8 mouse cellular contexts compared by ENCODE assay signal in the genomic region with DNA sequence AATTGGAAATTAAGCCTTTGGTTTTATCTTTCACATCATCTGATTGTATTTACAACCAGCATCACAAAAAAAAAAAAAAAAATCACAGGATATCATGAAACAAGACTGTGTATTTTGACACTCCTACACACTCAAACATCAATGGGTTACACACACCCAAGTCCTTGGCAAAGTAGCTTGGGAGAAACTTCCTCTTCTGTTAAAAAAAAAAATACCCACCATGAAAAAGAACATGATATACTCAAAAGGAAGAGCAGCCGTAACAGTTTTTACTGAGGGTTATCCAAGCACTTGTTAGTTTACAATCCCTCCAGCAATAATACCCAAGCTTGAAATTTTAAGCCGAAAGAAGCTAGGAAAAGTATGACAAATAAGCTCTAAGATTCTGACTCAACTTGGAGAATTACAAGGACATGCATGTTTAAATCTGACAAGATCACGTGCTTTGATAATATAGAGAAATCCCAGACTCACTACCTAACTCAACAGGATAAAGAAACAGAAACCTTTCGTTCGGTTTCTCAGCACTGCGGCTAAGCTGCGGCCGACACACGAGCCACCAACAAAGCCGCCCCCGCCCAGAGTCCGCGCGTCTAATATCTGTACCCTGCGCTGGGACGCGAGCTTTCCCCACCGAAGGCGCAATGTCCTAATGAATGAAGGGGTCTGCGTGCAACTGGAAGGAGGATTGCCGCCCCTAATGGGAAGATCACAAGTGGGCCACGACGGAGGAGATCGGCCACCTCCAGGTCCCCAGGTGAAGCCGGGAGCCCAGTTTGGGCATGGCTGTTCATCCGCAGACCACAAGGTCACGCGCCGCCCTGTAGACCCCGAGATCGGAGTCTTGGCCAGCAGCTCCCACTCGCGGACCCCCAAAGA. TPM values are rescaled to one million over a fixed set of nuclear protein-coding genes. Genes with fewer than 3 reads are reported as not detected.
DNase-seq lines count a peak whose midpoint lies in the region; ATAC-seq and TF ChIP-seq lines count a peak whose summit lies in the region.
"Had no signal": no experiment of that assay in that cellular context is flagged by ENCODE, and none has a peak within 500 bp of the region (broad histone marks: within the 10 kb centered on the region; RNA-seq: fewer than 3 reads in every experiment).

No protein-coding gene starts in this region.

- no peaks in the 10 kb centered on the region for H3K27me3 ChIP-seq in lung, embryonic 14.5 days (ENCODE audit: insufficient read depth, low read length)
- H3K27me3 ChIP-seq in Patski, result no peaks in the 10 kb centered on the region
- H3K27me3 ChIP-seq in limb, embryonic 12.5 days, result no peaks in the 10 kb centered on the region
- no peaks in the 10 kb centered on the region for H3K27me3 ChIP-seq in neural tube, embryonic 14.5 days (ENCODE audit: control insufficient read depth, insufficient read depth, low read length)

- no peaks in the 10 kb centered on the region for H3K9me3 ChIP-seq in lung, embryonic 14.5 days (ENCODE audit: low read depth, low read length)
- no peaks in the 10 kb centered on the region for H3K9me3 ChIP-seq in limb, embryonic 12.5 days
- no peaks in the 10 kb centered on the region for H3K9me3 ChIP-seq in neural tube, embryonic 14.5 days (ENCODE audit: control insufficient read depth, low read length)

- CTCF ChIA-PET in Patski (lab: Charles Lee), result interaction anchor here (1.2 kb wide), 1 partner anchor 12 kb away, joined by 4 read pairs; no protein-coding TSS in a partner anchor

- TF ChIP-seq CTCF in lung, embryonic 14.5 days (IDR thresholded peaks at IDR 0.05; ENCODE audit: low read depth), result no peak
- TF ChIP-seq CTCF in Patski (IDR thresholded peaks at IDR 0.05), result no peak

- POLR2A ChIA-PET in Patski (lab: Charles Lee), result interaction anchor here (0.6 to 1.4 kb wide), 3 partner anchors 11 to 375 kb away, joined by 3 to 5 read pairs (median 4); no protein-coding TSS in a partner anchor

- peak overlapping the region; percentile 97 for H3K4me3 ChIP-seq in lung, embryonic 14.5 days (ENCODE audit: low read depth, low read length)
- peak overlapping the region; percentile 92 for H3K4me3 ChIP-seq in limb, embryonic 12.5 days (replicated peaks)
- H3K4me3 ChIP-seq in neural tube, embryonic 14.5 days (ENCODE audit: low read depth, low read length), result peak overlapping the region; percentile 89

- peak overlapping the region; percentile 80 for H3K4me2 ChIP-seq in lung, embryonic 14.5 days
- H3K4me2 ChIP-seq in limb, embryonic 12.5 days, result peak overlapping the region; percentile 95
- H3K4me2 ChIP-seq in neural tube, embryonic 14.5 days (ENCODE audit: low read depth, low read length), result peak overlapping the region; percentile 69

- DNase-seq in lung, embryonic 14.5 days, result peak; percentile 60
- DNase-seq in lung, postnatal 25 days (ENCODE audit: low spot score), result no peak
- no peak for DNase-seq in Patski (ENCODE audit: low read depth, low spot score)
- DNase-seq in thymus, postnatal 0 days (ENCODE audit: low spot score), result no peak

- peaks cover 12% of the 10 kb centered on the region; the same call in 1 of the 2 replicates for H3K4me1 ChIP-seq in lung, embryonic 14.5 days (ENCODE audit: insufficient read depth)
- H3K4me1 ChIP-seq in limb, embryonic 12.5 days (replicated peaks), result peaks cover 37% of the 10 kb centered on the region
- H3K4me1 ChIP-seq in neural tube, embryonic 14.5 days (ENCODE audit: control insufficient read depth, insufficient read depth, low read length), result peaks cover 29% of the 10 kb centered on the region

- H3K9ac ChIP-seq in lung, embryonic 14.5 days, result peak overlapping the region; percentile 95
- peak overlapping the region; percentile 97 for H3K9ac ChIP-seq in limb, embryonic 12.5 days (replicated peaks)
- peak overlapping the region; percentile 89 for H3K9ac ChIP-seq in neural tube, embryonic 14.5 days (replicated peaks; ENCODE audit: low read depth, low read length)

- peaks cover 68% of the 10 kb centered on the region for H3K36me3 ChIP-seq in lung, embryonic 14.5 days (ENCODE audit: insufficient read depth)
- H3K36me3 ChIP-seq in limb, embryonic 12.5 days, result peaks cover 69% of the 10 kb centered on the region
- H3K36me3 ChIP-seq in neural tube, embryonic 14.5 days (ENCODE audit: control insufficient read depth, insufficient read depth, low read length), result peaks cover 30% of the 10 kb centered on the region

- under 1% methylated on average over 33 of the region's 33 CpGs for WGBS in lung, embryonic 14.5 days
- WGBS in limb, embryonic 12.5 days, result under 1% methylated on average over 33 of the region's 33 CpGs
- under 1% methylated on average over 32 of the region's 33 CpGs for WGBS in neural tube, embryonic 14.5 days

- in situ Hi-C loops in Patski (cut with MboI; ENCODE audit: low pct_unique_long_range_greater_than_20kb), result no loop called here

- ATAC-seq in lung, embryonic 14.5 days (ENCODE audit: insufficient read depth), result peak; percentile 0; the same call in 1 of the 2 replicates
- ATAC-seq in Patski, result peak; percentile 23
- peak; percentile 11; the same call in 1 of the 2 replicates for ATAC-seq in erythroblast, adult 5-6 weeks (replicated peaks; ENCODE audit: low FRiP score, poor library complexity, severe bottlenecking)
- ATAC-seq in limb, embryonic 12.5 days (ENCODE audit: insufficient number of reproducible peaks, insufficient read depth, low FRiP score, low TSS enrichment, low read depth), result no peak
- no peak; the same call in 1 of the 2 replicates for ATAC-seq in neural tube, embryonic 14.5 days (ENCODE audit: low read depth)

- H3K27ac ChIP-seq in lung, embryonic 14.5 days (ENCODE audit: low read depth), result peak overlapping the region; percentile 91
- peak overlapping the region; percentile 93 for H3K27ac ChIP-seq in limb, embryonic 12.5 days
- peak overlapping the region; percentile 93 for H3K27ac ChIP-seq in neural tube, embryonic 14.5 days (ENCODE audit: low read depth, low read length)

RNA-seq across cellular contexts. Expression of a gene that starts 0.7 kb away (rescaled TPM):
- 74.1 and 81.3 TPM in 2 replicates for polyA plus RNA-seq in lung, embryonic 14.5 days (2014; fragmentation: Nextera tagmentation; extraction: Ambion mirVana)
- 66.4 TPM for polyA plus RNA-seq in Patski (2021)
- total RNA-seq in erythroblast, adult 5-6 weeks (2015; ENCODE audit: low replicate concordance), result 20.9 and 48.0 TPM in 2 replicates
- 16.4 and 19.1 TPM in 2 replicates for total RNA-seq in erythroblast, adult 5-6 weeks (2017; ENCODE audit: low replicate concordance)
- 119 and 122 TPM in 2 replicates for polyA plus RNA-seq in limb, embryonic 12.5 days (2016; fragmentation: Nextera tagmentation; extraction: Ambion mirVana)
- polyA plus RNA-seq in neural tube, embryonic 14.5 days (2014; fragmentation: Nextera tagmentation; extraction: Ambion mirVana), result 78.4 and 81.5 TPM in 2 replicates
- 86.9 and 88.5 TPM in 2 replicates for polyA plus RNA-seq in thymus, postnatal 0 days (2015; fragmentation: Nextera tagmentation; extraction: Ambion mirVana)

RNA-seq across cellular contexts. Expression of a gene that starts 0.8 kb away (rescaled TPM):
- 776 and 804 TPM in 2 replicates for polyA plus RNA-seq in lung, embryonic 14.5 days (2014; fragmentation: Nextera tagmentation; extraction: Ambion mirVana)
- 216 TPM for polyA plus RNA-seq in Patski (2021)
- 74.6 and 96.3 TPM in 2 replicates for total RNA-seq in erythroblast, adult 5-6 weeks (2015; ENCODE audit: low replicate concordance)
- total RNA-seq in erythroblast, adult 5-6 weeks (2017; ENCODE audit: low replicate concordance), result 83.7 and 90.7 TPM in 2 replicates
- 943 and 976 TPM in 2 replicates for polyA plus RNA-seq in limb, embryonic 12.5 days (2016; fragmentation: Nextera tagmentation; extraction: Ambion mirVana)
- polyA plus RNA-seq in neural tube, embryonic 14.5 days (2014; fragmentation: Nextera tagmentation; extraction: Ambion mirVana), result 400 and 407 TPM in 2 replicates
- 582 and 637 TPM in 2 replicates for polyA plus RNA-seq in thymus, postnatal 0 days (2015; fragmentation: Nextera tagmentation; extraction: Ambion mirVana)

RNA-seq across cellular contexts. Expression of a gene that starts 10.4 kb away (rescaled TPM):
- polyA plus RNA-seq in lung, embryonic 14.5 days (2014; fragmentation: Nextera tagmentation; extraction: Ambion mirVana), result 1.5 and 2.5 TPM in 2 replicates
- 7.6 TPM for polyA plus RNA-seq in Patski (2021)
- total RNA-seq in erythroblast, adult 5-6 weeks (2015; ENCODE audit: low replicate concordance), result not detected in 2 replicates
- not detected in 2 replicates for total RNA-seq in erythroblast, adult 5-6 weeks (2017; ENCODE audit: low replicate concordance)
- 3.3 and 7.5 TPM in 2 replicates for polyA plus RNA-seq in limb, embryonic 12.5 days (2016; fragmentation: Nextera tagmentation; extraction: Ambion mirVana)
- not detected in 2 replicates for polyA plus RNA-seq in neural tube, embryonic 14.5 days (2014; fragmentation: Nextera tagmentation; extraction: Ambion mirVana)
- 2.4 and 6.3 TPM in 2 replicates for polyA plus RNA-seq in thymus, postnatal 0 days (2015; fragmentation: Nextera tagmentation; extraction: Ambion mirVana)
- total RNA-seq: gastrocnemius, postnatal 4 days had no signal

RNA-seq across cellular contexts. Expression of a gene that starts 12.8 kb away (rescaled TPM):
- 22.0 and 23.8 TPM in 2 replicates for polyA plus RNA-seq in lung, embryonic 14.5 days (2014; fragmentation: Nextera tagmentation; extraction: Ambion mirVana)
- 34.4 TPM for polyA plus RNA-seq in Patski (2021)
- 1.5 and 3.1 TPM in 2 replicates for total RNA-seq in erythroblast, adult 5-6 weeks (2015; ENCODE audit: low replicate concordance)
- 0.26 and 0.56 TPM in 2 replicates for total RNA-seq in erythroblast, adult 5-6 weeks (2017; ENCODE audit: low replicate concordance)
- 18.5 and 20.0 TPM in 2 replicates for polyA plus RNA-seq in limb, embryonic 12.5 days (2016; fragmentation: Nextera tagmentation; extraction: Ambion mirVana)
- 12.2 and 13.9 TPM in 2 replicates for polyA plus RNA-seq in neural tube, embryonic 14.5 days (2014; fragmentation: Nextera tagmentation; extraction: Ambion mirVana)
- polyA plus RNA-seq in thymus, postnatal 0 days (2015; fragmentation: Nextera tagmentation; extraction: Ambion mirVana), result 25.2 and 27.1 TPM in 2 replicates

RNA-seq across cellular contexts. Expression of a gene that starts 30.1 kb away (rescaled TPM):
- not detected in 2 replicates for polyA plus RNA-seq in lung, embryonic 14.5 days (2014; fragmentation: Nextera tagmentation; extraction: Ambion mirVana)
- not detected for polyA plus RNA-seq in Patski (2021)
- not detected in 2 replicates for total RNA-seq in erythroblast, adult 5-6 weeks (2015; ENCODE audit: low replicate concordance)
- total RNA-seq in erythroblast, adult 5-6 weeks (2017; ENCODE audit: low replicate concordance), result not detected in 2 replicates
- polyA plus RNA-seq in limb, embryonic 12.5 days (2016; fragmentation: Nextera tagmentation; extraction: Ambion mirVana), result not detected in 2 replicates
- not detected in 2 replicates for polyA plus RNA-seq in neural tube, embryonic 14.5 days (2014; fragmentation: Nextera tagmentation; extraction: Ambion mirVana)
- polyA plus RNA-seq in thymus, postnatal 0 days (2015; fragmentation: Nextera tagmentation; extraction: Ambion mirVana), result 0.13 TPM in 1 of 2 replicates, not detected in the other
- total RNA-seq: gastrocnemius, postnatal 4 days had no signal

Comparison
In these comparisons a context has a peak if more than half of its experiments do, and no peak if none do; other contexts are left out.
1. ATAC-seq: peak in lung, embryonic 14.5 days (single experiment), Patski (single experiment) and erythroblast, adult 5-6 weeks (single experiment); none in limb, embryonic 12.5 days (single experiment) and neural tube, embryonic 14.5 days (single experiment).
2. Peak in every context shown above with its lines, with median percentiles within 50 percentile points of each other: H3K27ac ChIP-seq, H3K4me2 ChIP-seq, H3K4me3 ChIP-seq and H3K9ac ChIP-seq.